Mouse (Mus musculus) embryo, embryonic 11.5 days (tissue): Measurements from ENCODE around the gene Mybbp1a.

Experiments
- DNase-seq: peaks from one replicate; pipeline ENCODE4 v3.0.0-alpha.2; 2012; ENCODE audit warnings: low read depth, low spot score

Mybbp1a gene

DNA sequence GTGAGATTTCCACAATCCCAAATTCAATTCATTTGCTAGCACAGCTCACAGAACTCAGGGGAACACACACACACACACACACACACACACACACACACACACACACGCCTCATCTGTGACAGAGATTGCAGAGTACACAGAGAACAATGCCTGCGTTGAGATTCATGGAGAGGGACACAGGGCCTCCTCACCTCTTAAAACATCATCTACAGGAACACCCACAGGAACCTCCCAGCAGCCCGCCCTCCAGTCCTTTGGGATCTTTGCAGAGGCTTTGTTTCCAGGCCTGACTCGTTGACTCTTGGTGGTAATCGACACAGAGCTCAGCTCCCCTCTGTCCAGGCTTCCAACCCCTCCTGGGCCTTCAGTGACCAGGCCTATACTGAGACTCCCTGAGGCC is 36.0 kb downstream of the Mybbp1a start:
- no peak for DNase-seq

DNA sequence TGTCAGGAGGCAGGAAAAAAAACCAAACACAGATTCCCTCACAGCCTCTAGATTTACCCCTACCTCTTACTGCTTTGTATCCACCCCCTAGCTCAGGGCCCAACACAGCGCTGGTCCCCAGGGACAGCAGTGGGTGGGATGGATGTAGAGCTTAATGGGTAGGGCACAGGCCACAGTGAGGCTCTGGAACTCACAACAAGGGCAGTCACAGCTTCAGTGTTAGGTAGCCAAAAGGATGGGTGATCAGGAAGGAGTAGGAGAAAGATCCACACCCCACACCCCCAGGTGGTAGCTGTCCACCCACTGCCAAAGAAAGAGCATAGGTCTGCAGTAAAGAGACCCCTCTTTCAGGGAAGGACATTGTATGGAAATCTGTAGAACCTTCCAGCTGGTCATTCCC is 36.5 kb downstream of the Mybbp1a start:
- no peak for DNase-seq

DNA sequence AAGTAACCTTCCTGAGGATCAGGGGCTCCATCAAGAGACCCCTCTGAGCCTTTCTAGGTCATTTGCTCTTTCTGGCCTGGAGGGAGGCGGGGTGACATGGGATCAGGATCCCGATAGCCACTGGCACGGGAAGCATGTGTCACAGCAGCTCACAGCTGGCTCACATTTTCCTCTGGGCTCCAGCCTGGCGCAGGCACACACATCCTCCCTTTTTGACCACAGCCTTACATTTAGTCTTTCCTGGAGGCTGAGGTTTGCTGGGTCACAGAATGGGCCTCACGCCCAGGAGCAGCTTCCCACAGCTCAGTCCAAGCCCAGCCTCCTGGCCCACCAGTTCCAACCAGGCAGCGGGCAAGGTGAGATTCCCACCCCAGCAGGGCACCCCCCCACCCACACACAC is 37.1 kb downstream of the Mybbp1a start:
- no peak for DNase-seq

DNA sequence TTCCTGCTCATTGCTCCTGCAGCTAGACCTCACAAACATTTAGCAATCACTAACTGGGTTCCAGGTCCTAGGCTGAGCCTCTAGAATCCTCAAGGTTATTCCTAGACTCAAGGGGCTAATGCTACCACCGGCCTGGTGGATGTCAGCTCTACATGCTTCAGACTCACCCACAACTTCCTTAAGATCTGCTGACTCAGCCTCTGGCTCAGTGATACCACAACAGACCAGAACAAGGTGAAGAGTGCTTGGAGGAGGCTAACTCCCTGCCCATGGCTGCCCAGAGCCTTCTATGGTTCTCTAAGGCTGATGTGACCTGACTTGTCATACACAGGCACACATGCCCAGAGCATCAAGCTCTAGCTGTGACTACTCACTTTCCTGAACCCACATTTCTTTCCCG is 38.3 kb downstream of the Mybbp1a start:
- DNase-seq: no peak

DNA sequence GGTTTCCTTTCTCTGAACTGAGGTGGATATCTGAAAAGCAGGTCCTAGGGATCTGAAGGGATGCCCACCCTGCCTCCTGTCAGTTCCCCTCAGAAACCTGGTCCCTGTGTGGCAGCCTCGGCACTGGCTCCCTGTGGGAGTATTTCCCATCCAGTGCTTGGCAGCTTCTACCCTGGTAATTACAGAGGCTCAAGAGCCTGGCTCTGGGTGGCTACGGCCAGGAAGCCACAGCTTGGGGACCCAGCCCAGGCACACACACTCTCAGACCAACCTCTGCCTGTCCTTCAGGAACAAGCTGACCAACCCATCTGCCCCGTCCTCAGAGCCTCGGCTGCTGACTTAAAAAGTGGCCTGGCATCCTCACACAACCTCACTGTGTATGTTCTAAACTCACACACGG is 40.2 kb downstream of the Mybbp1a start:
- DNase-seq: no peak

DNA sequence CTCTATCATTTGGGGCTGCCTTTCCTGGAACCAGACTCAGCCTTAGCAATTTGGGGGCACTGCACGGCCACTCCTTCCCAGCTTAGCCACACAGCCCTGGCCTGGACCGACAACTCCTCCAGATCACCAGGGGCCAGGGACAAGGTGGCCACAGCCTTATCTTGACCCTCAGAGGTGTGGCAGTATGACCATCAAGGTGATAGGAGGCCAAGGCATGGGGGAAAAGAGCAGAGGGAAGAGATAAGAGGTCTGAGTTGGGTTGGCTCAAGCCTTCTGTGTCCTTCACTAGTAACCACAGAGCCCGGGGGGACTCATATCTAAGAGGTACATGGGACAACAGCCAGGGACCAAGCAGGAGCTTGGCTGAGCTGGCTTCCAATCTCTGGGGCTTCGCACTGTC is 40.8 kb downstream of the Mybbp1a start:
- no peak for DNase-seq

DNA sequence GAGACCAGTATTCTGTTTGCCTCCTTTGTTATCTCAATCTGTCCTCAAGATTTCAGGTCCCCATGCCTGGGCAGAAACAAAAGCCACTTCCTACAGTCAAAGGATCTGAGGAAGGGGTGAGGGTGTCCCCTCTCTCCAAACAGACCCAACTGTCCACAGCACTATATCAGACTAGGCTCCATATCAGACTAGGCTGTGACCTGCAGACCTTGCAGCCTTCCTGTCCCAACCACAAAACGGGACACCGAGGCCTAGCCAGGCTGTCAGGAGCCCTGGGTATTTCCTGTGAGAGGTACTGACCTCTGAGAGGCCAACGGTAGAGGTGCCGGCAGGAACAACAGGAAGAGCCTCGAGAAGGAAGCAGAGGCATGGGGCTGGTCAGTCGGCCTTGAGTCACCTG is 43.4 kb downstream of the Mybbp1a start:
- no peak for DNase-seq

DNA sequence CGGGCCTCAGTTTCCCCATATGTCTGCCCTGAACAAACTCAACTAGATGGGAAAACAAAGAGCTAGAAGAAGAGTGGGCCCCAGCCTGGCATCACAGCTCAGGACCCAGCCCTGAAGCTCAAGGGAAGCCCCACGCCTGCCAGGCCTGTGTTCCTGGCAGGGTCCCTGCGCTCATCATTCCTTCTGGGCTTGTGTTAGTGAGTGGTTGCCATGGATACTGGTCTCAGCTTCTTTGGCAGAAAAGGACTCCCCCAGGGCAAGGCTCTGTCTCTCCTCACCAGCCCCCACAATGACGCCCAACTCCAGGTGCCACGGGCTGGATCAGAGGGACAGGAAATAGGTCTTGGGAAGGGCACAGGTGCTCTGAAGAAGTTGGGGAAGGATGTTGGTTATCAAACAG is 44.0 kb downstream of the Mybbp1a start:
- DNase-seq: no peak

DNA sequence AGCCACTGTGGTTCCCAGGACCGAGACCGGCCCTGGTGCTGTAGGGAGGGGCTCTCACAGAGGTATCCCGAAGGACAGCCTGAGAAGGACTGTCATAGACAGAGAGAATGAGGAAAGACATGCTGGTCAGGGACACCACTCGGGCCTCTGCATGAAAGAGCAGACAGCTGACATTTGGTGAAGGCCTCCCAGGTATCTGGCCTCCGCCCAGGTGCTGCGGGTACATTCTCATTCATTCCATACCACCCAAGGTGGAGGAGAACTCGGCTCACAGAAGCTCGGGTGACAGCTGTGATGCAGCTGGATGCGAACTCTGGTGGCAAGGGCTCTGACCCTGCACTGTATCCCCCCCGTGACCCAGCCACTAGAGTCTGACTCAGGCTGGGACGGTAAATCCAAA is 44.8 kb downstream of the Mybbp1a start:
- no peak for DNase-seq

DNA sequence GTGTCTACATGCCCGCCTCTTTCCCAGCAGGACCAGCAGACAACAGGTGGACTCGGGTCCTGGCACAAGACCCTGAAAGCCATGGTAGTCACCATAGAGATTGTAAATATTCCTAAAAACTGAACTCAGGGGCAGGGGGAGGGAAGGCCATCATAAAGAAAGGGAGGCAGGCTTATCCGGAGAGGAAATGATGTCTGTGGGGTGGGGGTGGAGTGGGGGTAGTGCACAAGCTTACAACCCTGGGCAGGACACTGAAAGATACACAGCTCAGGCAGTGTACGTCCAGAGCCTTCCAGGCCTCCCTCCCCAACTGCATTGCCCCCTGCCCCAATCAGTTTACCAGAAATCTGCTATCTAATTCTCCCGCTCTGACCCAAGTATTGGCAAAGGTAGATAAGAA is 46.0 kb downstream of the Mybbp1a start:
- DNase-seq: no peak

DNA sequence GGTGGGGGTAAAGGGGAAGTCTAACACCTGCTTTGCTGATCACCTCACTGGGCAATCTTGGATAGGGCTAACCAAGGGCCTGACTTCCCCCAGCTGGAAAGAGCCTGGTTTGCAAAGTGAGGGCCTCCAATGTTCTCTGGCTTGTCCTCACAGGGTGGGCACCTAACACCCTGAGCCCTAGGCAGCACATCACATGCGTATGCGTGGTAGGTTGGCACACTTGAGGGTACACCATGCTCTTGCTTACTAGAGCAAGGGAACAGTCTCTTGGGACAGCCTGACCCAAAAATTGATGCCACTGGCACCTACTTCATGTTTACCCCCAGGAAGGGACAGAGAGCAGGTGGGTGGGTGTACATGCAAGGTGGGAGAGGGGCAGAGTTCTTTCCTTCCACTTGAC is 46.6 kb downstream of the Mybbp1a start:
- no peak for DNase-seq

DNA sequence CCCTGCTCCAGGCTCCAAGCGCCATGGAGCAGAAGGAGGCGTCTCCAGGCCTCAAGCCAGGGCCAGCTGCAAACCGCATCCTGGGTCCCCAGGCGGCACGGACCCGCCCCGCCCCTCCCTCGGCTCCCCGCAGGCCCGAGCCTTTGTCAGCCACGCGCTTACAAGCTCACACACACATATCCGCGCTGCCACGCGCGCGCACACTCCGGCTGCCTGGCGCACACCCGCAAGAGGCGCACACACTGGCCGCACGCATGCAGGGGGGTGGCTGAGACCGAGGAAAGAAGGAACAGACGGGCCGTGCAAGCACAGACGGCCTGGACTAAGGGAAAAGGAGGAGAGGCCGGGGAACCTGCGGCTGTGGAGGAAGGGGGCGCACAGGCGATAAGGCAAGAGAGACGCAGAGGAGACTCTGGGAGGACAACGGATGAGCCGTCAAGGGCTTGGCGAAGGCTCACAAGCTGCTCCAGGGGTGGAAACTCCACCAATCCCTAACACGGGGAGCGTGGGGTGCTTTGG is 47.7 kb downstream of the Mybbp1a start:
- no peak for DNase-seq

DNA sequence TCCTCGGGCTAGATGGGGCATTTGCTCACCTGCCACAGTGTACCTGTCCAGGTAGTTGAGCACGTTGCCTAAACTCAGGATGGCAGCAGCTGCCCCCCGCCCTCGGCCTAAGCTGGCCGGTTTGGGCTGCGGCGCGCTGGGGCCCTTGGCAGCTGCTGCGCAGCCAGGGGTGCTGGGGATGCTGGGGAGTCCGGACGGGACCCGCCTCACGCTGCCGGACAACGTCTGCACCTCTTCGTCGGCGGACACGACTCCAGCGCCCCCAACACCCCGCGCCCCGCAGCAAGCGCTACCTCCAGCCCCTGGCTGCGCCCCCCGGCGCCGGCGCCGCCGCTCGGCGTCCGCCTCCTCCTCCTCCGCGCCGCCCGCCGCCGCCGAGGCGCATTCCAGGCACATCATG is 48.2 kb downstream of the Mybbp1a start:
- no peak for DNase-seq

DNA sequence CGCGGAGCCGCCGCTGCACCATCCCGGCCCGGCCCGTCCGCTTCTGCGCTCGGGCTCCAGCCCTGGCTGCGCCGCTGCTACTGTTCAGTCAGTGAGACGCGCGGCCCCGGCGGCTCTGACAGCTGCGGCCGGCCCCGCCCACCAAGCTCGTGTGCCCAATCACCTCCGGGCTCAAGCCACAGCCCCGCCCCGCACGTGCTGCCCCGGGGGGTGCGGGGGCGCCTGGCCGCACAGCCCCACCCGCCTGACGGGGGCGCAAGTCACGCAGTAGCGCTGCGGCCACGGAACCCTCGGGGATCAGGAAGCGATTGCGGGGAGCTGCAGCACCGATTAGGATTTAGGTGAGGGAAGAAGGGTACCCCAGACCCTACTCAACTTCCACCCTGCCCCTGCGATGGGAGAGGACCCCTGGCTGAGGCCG is 48.7 kb downstream of the Mybbp1a start, which contains the start of gene Spns2:
TSS of gene Spns2 (minus strand) at position 24 of the 421 bp plus-strand sequence.
- peak; percentile 78 for DNase-seq

DNA sequence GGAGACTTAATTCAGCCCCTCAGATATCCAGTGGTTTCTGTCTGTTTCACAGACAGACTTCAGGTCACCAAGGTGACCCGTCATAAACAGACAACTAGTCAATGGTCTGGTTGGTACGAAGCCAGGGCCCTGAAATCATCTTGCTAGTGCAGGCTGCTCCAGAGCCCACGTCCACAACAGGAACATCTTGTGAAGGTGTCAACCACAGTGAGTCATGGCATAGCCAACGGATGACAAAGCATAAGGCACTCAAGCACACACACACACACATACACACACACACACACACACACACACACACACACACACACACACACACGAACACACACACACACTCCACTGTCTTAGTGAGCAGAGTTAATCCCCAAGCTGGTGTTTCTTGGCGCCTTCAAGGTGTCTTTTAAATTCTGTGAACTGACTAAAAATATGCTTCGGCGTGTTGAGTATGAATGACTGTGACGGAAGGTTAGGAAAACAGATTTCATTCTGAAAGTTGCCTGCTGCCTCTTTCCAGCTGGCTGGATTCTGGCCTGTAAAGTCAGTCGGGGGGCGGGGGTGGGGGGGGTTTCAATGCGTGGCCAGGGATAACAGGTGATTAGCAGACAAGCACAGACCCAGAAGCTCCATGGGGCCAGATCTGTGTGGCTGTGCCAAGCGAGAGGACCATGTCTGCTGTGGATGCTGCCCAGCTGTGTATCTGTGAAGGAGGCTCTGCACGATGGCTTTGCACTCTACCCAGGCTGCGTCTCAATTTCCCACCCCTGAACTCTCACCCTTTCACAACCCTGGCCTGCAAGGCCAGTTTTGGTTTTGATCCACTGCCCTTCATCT is 50.2 kb downstream of the Mybbp1a start:
- DNase-seq: no peak

DNA sequence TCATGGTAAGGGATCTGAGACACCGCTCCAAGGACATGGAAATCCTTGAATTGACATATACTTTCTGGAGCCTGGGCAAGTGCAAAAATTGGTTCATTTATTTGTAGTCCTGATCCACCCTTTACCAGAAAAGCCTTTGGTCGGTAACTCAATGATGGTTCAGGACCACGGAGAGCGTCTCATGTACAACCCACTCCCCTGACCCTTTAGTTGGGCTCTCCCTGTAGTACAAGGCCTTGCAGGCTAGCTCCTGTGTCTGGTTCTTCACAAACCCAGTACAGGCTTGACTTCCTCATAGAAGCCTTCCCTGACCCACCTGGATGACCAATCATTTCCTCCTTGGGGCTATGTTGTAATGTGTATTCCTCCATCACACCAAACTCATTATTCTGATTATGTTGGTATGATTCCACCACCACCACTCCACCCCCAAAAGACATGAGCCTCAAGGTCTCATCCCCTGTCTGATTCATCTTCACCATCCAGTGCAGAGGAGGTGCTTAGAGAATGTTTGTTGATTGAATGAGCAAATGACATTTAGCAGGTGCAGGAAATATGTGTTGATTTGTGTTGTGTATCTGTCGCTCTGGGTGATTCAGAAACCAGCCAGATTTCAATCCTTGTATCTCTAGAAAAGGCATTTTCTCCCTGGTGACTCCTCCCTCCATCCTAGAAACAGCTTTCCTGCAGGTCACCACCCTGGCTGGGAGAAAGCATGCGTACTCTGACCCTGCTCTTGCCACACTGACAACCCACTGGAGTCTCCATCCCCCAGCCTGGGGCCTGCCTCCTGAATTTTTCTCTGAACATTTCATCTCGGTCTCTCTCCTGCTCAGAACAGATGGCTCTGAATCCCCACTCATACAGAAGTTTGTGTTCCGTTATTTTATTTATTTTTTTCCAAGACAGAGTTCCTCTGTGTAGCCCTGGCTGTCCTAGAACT is 53.2 kb downstream of the Mybbp1a start:
- peak; percentile 51 for DNase-seq

DNA sequence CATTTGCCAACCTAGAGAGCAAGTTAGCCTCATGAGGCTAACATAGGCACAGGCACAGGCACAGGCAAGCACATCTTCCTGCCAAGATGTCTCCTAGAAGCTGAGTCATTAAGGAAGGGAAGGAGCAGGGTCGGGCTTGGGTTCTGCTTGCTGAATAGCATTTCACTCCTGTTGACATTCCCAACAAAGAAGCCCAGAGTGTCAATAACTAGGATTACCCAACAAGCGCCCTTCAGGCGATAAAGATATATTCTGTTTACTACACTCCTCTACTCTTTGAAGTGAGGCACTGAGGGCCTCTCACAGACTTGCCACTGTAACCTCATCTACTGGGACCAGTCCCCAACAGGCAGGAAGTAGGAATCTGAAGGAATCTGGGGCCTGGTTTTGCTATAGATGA is 54.9 kb downstream of the Mybbp1a start:
- no peak for DNase-seq

DNA sequence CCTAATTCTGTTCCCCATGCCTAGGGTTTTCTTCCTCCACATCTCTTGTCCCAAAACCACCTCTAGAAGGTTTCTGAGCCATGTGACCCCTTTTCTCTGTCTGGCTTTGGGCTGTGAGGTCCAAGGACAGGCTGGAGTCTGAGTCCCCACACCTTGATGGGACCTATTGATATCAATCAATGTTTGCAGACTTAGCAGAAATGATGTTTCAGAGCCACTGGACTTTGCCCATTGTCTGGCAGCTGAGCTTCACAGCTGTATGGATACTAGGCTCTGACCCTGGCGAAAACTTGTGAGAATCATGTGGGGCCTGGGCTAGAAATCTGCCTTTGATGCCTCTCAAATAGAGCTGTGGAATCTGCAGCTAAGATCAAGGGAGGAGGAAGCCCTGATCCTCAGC is 55.6 kb downstream of the Mybbp1a start:
- DNase-seq: no peak

DNA sequence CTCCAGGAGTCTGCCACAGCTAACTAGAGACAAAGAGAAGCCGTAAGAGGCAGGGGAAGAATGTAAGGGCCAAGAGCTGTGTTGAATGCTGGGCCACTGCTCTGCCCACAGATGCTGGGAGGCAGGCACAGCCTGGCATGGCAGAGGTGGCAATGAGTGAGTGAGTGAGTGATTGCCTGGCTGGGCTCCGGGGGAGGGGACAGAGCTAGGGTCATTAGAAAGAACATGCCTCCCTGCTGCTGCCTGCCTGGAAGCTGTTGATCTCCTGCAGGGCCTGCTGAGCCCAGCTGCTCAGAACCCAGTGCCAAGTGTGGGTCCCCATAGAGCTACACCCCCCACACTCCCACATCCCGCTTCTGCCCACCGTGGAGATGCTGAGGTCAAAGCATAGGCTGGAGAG is 56.2 kb downstream of the Mybbp1a start:
- DNase-seq: no peak

DNA sequence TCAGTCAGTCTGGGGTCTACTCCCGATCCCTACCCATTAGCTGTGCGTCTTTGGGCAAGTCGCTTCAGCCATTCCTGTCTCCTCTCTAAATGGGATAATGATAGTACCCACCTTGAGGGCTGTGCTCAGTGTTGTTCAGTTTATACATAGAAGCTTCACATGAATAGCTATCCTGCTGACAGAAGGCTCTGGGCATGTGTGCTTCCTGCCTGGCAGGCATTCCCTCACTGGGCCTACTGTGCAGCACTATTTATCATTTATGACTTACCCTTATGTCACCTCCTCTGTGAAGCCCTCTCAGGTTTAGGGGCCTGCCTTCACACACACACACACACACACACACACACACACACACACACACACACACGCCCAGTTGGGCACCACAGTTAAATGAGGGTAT is 59.0 kb downstream of the Mybbp1a start:
- DNase-seq: no peak
